Mouse (Mus musculus) neural tube, embryonic 12.5 days (tissue): Measurements from ENCODE around the gene Fosl1. TPM values are rescaled to one million over a fixed set of nuclear protein-coding genes. Genes with fewer than 3 reads are reported as not detected.

ENCODE experiments used
- ATAC-seq: fragments of 200-750 bp; cut with Nextera tagmentation; 2 replicates; pipeline ENCODE4 v1.8.0; 2017; ENCODE audit warnings: low read depth, mild to moderate bottlenecking, moderate TSS enrichment, moderate library complexity; ENCODE audit not compliant: low FRiP score
- H3K27ac ChIP-seq: fragments of 300-500 bp; sonication (generic); 2 replicates; pipeline ENCODE4 v1.5.1; 2016
- H3K27me3 ChIP-seq: fragments of 300-500 bp; sonication (generic); replicated peaks from 2 replicates; pipeline ENCODE4 v1.6.1; 2016; ENCODE audit warnings: mild to moderate bottlenecking
- H3K36me3 ChIP-seq: fragments of 300-500 bp; sonication (generic); 2 replicates; pipeline ENCODE4 v1.6.1; 2016; ENCODE audit warnings: mild to moderate bottlenecking
- H3K4me1 ChIP-seq: fragments of 300-500 bp; sonication (generic); 2 replicates; pipeline ENCODE4 v1.6.1; 2016
- H3K4me2 ChIP-seq: fragments of 300-500 bp; sonication (generic); replicated peaks from 2 replicates; pipeline ENCODE4 v1.6.1; 2016; ENCODE audit warnings: mild to moderate bottlenecking
- H3K4me3 ChIP-seq: fragments of 300-500 bp; sonication (generic); 2 replicates; pipeline ENCODE4 v1.5.1; 2016
- H3K9ac ChIP-seq: fragments of 300-500 bp; sonication (generic); 2 replicates; pipeline ENCODE4 v1.6.1; 2016; ENCODE audit warnings: mild to moderate bottlenecking
- H3K9me3 ChIP-seq: fragments of 300-500 bp; sonication (generic); 2 replicates; pipeline ENCODE4 v1.6.1; 2016; ENCODE audit warnings: mild to moderate bottlenecking
- WGBS: fragments of 180-500 bp; shearing (Covaris S2); methylation state at CpG from one replicate; pipeline ENCODE4 v1.1.7; 2016; 5-methylcytosine and 5-hydroxymethylcytosine counted together
- polyA plus RNA-seq: library from polyadenylated mRNA; unstranded; fragments of >200 nt; fragmentation: Nextera tagmentation; extraction: Ambion mirVana; gene quantifications from 2 replicates; pipeline ENCODE4 v1.2.1, GENCODE M21; 2016

The Fosl1 gene
- polyA plus RNA-seq, 1 experiment from 2014 or later, result not detected

- Histone ChIP-seq H3K4me3 (no peak overlapping the region), H3K9me3 (no peaks in the 10 kb centered on the region), H3K27ac (no peak overlapping the region), H3K27me3 (no peaks in the 10 kb centered on the region), H3K4me1 (no peaks in the 10 kb centered on the region; the same call in 1 of the 2 replicates), H3K36me3 (peaks cover 9% of the 10 kb centered on the region; the same call in 1 of the 2 replicates), H3K9ac (no peak overlapping the region), H3K4me2 (no peak overlapping the region)
- 72% methylated on average over 2 of the region's 2 CpGs for WGBS
- ATAC-seq, result no peak
Observed at GRCm38 (mm10) chr19:5414534-5414957, 32.8 kb upstream of the Fosl1 start.

DNA sequence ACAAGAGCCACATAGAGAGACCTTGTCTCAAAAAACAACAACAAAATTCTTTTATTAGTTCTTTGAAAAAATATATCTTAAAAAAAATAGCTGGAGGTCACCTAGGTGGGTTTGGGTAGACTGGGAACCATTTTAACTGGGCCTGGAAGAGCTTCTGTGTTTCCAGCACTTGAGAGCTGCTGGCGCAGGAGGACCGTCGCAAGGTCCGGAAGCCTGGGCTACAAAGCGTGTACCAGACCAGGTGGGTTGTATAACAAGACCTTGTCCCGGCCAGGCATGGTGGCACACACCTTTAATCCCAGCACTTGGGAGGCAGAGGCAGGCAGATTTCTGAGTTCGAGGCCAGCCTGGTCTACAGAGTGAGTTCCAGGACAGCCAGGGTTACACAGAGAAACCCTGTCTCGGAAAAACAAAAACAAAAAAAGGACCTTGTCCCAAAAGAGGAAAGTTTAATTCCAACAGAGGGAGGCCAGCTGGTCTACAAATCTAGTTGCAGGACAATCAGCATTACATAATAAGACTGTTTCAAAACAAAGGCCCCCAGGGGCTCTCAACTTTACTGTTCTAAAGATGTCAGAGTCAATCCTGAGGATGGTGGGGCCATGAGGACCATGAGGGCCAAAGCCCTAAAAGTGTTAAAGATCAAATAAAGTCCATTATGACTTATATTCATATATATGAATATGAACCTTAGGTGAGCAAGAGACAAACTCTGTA, 28.4 kb upstream of the Fosl1 start:
- no peak for ATAC-seq
- H3K27ac ChIP-seq, result no peak overlapping the region
- no peak overlapping the region for H3K4me2 ChIP-seq
- peaks cover 36% of the 10 kb centered on the region; the same call in 1 of the 2 replicates for H3K36me3 ChIP-seq
- WGBS, result 93% methylated on average over 8 of the region's 8 CpGs
- no peak overlapping the region for H3K9ac ChIP-seq
- peaks cover 12% of the 10 kb centered on the region for H3K4me1 ChIP-seq
- H3K27me3 ChIP-seq, result no peaks in the 10 kb centered on the region
- no peak overlapping the region for H3K4me3 ChIP-seq
- H3K9me3 ChIP-seq, result no peaks in the 10 kb centered on the region

DNA sequence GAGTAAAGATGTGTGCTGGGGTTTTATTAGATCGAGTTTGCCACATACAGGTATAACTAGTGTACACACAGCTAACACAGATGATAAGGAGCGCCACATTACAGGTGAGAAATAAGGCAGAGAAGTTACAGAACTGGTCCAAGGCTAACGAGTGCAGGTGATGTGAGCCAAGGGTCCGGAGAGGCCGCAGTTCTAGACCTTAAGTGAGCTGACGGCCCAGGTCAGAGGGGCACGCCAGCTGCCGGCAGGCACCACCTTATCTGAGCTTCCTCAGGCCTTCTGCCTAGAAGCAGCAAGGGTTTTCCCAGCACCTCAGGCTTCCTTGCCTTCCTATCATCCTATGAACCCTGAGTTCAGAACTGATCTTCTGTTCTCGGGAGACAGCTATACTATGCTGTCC, 27.7 kb upstream of the Fosl1 start:
- Histone ChIP-seq H3K9ac (no peak overlapping the region), H3K9me3 (no peaks in the 10 kb centered on the region), H3K4me1 (peaks cover 14% of the 10 kb centered on the region), H3K27ac (no peak overlapping the region), H3K4me3 (no peak overlapping the region), H3K27me3 (no peaks in the 10 kb centered on the region), H3K36me3 (peaks cover 36% of the 10 kb centered on the region; the same call in 1 of the 2 replicates), H3K4me2 (no peak overlapping the region)
- 93% methylated on average over 9 of the region's 9 CpGs for WGBS
- no peak for ATAC-seq

DNA sequence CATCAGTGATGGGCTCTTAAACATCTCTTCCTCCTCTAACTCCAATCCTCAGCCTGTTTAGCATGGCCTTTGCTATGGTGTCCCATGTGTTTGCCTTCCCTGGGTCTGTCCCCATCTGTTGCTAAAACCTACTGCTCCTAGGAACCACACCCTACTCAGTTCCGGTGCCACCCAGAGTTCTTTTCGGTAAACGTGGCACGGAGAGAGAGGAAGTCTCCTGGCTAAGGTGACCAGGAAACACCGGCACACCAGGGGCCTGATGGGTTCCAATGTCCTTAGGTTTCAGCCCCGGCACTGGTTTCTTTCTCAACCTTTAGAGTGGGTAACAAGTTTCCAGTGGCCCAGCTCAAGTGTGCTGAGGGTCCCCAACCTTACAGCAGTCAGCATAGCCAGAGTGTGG, 26.8 kb upstream of the Fosl1 start:
- Histone ChIP-seq H3K4me3 (no peak overlapping the region), H3K4me2 (no peak overlapping the region), H3K27ac (no peak overlapping the region), H3K27me3 (no peaks in the 10 kb centered on the region), H3K9me3 (no peaks in the 10 kb centered on the region), H3K4me1 (peaks cover 14% of the 10 kb centered on the region), H3K36me3 (peaks cover 36% of the 10 kb centered on the region; the same call in 1 of the 2 replicates), H3K9ac (no peak overlapping the region)
- no peak for ATAC-seq
- 93% methylated on average over 6 of the region's 6 CpGs for WGBS

DNA sequence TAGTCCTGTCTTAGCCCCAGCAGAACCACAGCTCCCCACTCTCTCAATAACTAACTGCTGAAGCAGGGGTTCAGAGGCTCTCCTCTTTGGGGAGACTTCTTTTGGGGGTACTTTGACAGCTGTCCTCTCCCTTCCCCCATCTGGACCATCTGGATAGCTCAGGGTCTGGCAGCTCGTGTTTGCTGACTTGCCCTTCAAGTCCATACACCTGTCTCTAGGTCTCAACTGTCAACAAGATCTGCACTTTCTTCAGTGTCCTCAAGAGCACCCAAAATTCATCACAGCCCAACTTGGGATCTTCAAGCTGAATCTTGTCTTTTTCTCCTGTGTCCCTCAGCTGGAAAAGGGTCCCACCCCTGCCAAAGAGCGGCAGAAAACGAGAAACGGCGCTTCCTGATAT, 25.6 kb upstream of the Fosl1 start:
- no peak overlapping the region for H3K9ac ChIP-seq
- no peak overlapping the region for H3K4me3 ChIP-seq
- no peaks in the 10 kb centered on the region for H3K9me3 ChIP-seq
- H3K4me2 ChIP-seq, result no peak overlapping the region
- H3K27ac ChIP-seq, result no peak overlapping the region
- H3K27me3 ChIP-seq, result no peaks in the 10 kb centered on the region
- ATAC-seq, result no peak
- WGBS, result 86% methylated on average over 5 of the region's 5 CpGs
- H3K36me3 ChIP-seq, result peaks cover 45% of the 10 kb centered on the region
- H3K4me1 ChIP-seq, result peaks cover 26% of the 10 kb centered on the region

DNA sequence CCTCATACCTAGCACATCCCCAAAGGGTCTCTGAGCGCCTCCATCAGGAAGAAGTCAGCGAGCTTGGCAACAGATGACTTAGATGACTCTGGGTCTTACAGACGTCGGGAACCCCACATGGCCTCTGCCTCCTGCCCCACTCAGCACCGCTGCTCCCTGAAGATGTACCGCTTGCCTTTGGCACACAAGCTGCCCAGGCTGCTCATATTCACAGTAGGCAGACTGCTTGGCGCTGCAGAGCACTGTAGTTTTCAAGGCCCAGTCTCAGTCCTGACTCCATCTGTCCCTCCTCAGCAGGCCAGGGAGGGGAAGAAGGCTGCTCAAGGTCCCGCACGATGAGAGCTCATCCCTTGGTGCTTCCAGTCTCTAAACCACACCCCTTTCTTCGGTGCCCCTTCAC, 25.1 kb upstream of the Fosl1 start:
- Histone ChIP-seq H3K4me1 (peaks cover 29% of the 10 kb centered on the region), H3K9me3 (no peaks in the 10 kb centered on the region), H3K27me3 (no peaks in the 10 kb centered on the region), H3K4me2 (no peak overlapping the region), H3K4me3 (no peak overlapping the region), H3K36me3 (peaks cover 50% of the 10 kb centered on the region), H3K27ac (no peak overlapping the region), H3K9ac (no peak overlapping the region)
- no peak for ATAC-seq
- 89% methylated on average over 10 of the region's 10 CpGs for WGBS

GRCm38 (mm10) chr19:5422895-5423443, 24.4 kb upstream of the Fosl1 start:
- peaks cover 29% of the 10 kb centered on the region for H3K4me1 ChIP-seq
- H3K36me3 ChIP-seq, result peaks cover 48% of the 10 kb centered on the region
- no peak overlapping the region for H3K4me3 ChIP-seq
- peak overlapping the region; percentile 0; the same call in 1 of the 2 replicates for H3K9ac ChIP-seq
- no peak for ATAC-seq
- no peaks in the 10 kb centered on the region for H3K27me3 ChIP-seq
- no peak overlapping the region for H3K27ac ChIP-seq
- no peaks in the 10 kb centered on the region for H3K9me3 ChIP-seq
- 71% methylated on average over 9 of the region's 9 CpGs for WGBS
- H3K4me2 ChIP-seq, result peak overlapping the region; percentile 90

- Histone ChIP-seq H3K27me3 (no peaks in the 10 kb centered on the region), H3K36me3 (peaks cover 43% of the 10 kb centered on the region), H3K4me1 (peaks cover 29% of the 10 kb centered on the region), H3K4me3 (peak overlapping the region; percentile 82), H3K4me2 (peak overlapping the region; percentile 90), H3K27ac (no peak overlapping the region), H3K9me3 (no peaks in the 10 kb centered on the region), H3K9ac (peak overlapping the region; percentile 87)
- WGBS, result 77% methylated on average over 12 of the region's 12 CpGs
- ATAC-seq, result no peak
Observed at GRCm38 (mm10) chr19:5423561-5423960, 23.8 kb upstream of the Fosl1 start.

- under 1% methylated on average over 42 of the region's 48 CpGs for WGBS
- Histone ChIP-seq H3K4me2 (peak overlapping the region; percentile 90), H3K36me3 (peaks cover 43% of the 10 kb centered on the region), H3K4me1 (peaks cover 29% of the 10 kb centered on the region), H3K9me3 (no peaks in the 10 kb centered on the region), H3K4me3 (peak overlapping the region; percentile 82), H3K27ac (peak overlapping the region; percentile 81), H3K9ac (peak overlapping the region; percentile 87), H3K27me3 (no peaks in the 10 kb centered on the region)
- ATAC-seq, result peak; percentile 48
Observed at GRCm38 (mm10) chr19:5424092-5424781, 23.1 kb upstream of the Fosl1 start.

- Histone ChIP-seq H3K9ac (peak within 1 kb of the TSS; percentile 87), H3K9me3 (no peaks in the 10 kb centered on the region), H3K36me3 (peaks cover 36% of the 10 kb centered on the region), H3K4me3 (peak within 1 kb of the TSS; percentile 82), H3K4me1 (peaks cover 29% of the 10 kb centered on the region), H3K27me3 (no peaks in the 10 kb centered on the region), H3K4me2 (peak within 1 kb of the TSS; percentile 90), H3K27ac (peak within 1 kb of the TSS; percentile 81)
- under 1% methylated on average over 84 of the region's 87 CpGs for WGBS
- ATAC-seq, result peak; percentile 89
Observed at GRCm38 (mm10) chr19:5424782-5425741, 22.3 kb upstream of the Fosl1 start, which contains the start of the genes Drap1 and AI837181. Gene Drap1 (minus strand): TSS chr19:5424979. Gene AI837181 (plus strand): TSS chr19:5425144.

GRCm38 (mm10) chr19:5425906-5426565, 21.3 kb upstream of the Fosl1 start:
- 94% methylated on average over 18 of the region's 18 CpGs for WGBS
- ATAC-seq, result no peak
- Histone ChIP-seq H3K36me3 (peaks cover 28% of the 10 kb centered on the region), H3K4me2 (peak overlapping the region; percentile 73), H3K4me1 (peaks cover 29% of the 10 kb centered on the region), H3K4me3 (peak overlapping the region; percentile 82), H3K9me3 (no peaks in the 10 kb centered on the region), H3K27me3 (no peaks in the 10 kb centered on the region), H3K27ac (no peak overlapping the region), H3K9ac (peak overlapping the region; percentile 87)
